Mouse (Mus musculus): ENCODE measurements around the gene Tdrd6. TPM values are rescaled to one million over a fixed set of nuclear protein-coding genes. Genes with fewer than 3 reads are reported as not detected.

The Tdrd6 gene
- polyA plus RNA-seq (2012; rRNA removed; ENCODE audit: low replicate concordance) = not detected in 2 replicates

GRCm38 (mm10) chr17:43629496-43630426, at the start of gene Tdrd6:
Gene Tdrd6, minus strand, starts transcription at chr17:43630299.

GRCm38 (mm10) chr17:43667290-43667843, 37.3 kb upstream of the Tdrd6 start, which contains the start of gene Cyp39a1:
Gene Cyp39a1, plus strand, starts transcription at chr17:43667425.

GRCm38 (mm10) chr17:43666576-43667289, 36.6 kb upstream of the Tdrd6 start, which contains the start of gene Slc25a27:
Gene Slc25a27, minus strand, starts transcription at chr17:43667214.

GRCm38 (mm10) chr17:43567992-43568888, 61.9 kb downstream of the Tdrd6 start, which contains the start of gene Pla2g7:
Gene Pla2g7, plus strand, starts transcription at chr17:43568098.

Other genes with a start within 250 kb of the Tdrd6 start
- 6.0 and 38.0 TPM in 2 replicates for gene Mep1a, start 127.5 kb downstream of the Tdrd6 start, polyA plus RNA-seq (2012; rRNA removed; ENCODE audit: low replicate concordance)
- not detected in 2 replicates for gene Ankrd66, start 86.7 kb downstream of the Tdrd6 start, polyA plus RNA-seq (2012; rRNA removed; ENCODE audit: low replicate concordance)
- 3.3 and 9.1 TPM in 2 replicates for gene Pla2g7, start 62.2 kb downstream of the Tdrd6 start, polyA plus RNA-seq (2012; rRNA removed; ENCODE audit: low replicate concordance)
- 0.39 and 1.2 TPM in 2 replicates for gene Slc25a27, start 36.9 kb upstream of the Tdrd6 start, polyA plus RNA-seq (2012; rRNA removed; ENCODE audit: low replicate concordance)
- gene Cyp39a1, start 37.1 kb upstream of the Tdrd6 start, polyA plus RNA-seq (2012; rRNA removed; ENCODE audit: low replicate concordance) = 0.14 and 0.89 TPM in 2 replicates
- gene Rcan2, start 171.1 kb upstream of the Tdrd6 start, polyA plus RNA-seq (2012; rRNA removed; ENCODE audit: low replicate concordance) = 0.59 and 1.1 TPM in 2 replicates

All from duodenum, adult 2 months (tissue).